8 mouse cellular contexts compared by ENCODE assay signal in the genomic region with DNA sequence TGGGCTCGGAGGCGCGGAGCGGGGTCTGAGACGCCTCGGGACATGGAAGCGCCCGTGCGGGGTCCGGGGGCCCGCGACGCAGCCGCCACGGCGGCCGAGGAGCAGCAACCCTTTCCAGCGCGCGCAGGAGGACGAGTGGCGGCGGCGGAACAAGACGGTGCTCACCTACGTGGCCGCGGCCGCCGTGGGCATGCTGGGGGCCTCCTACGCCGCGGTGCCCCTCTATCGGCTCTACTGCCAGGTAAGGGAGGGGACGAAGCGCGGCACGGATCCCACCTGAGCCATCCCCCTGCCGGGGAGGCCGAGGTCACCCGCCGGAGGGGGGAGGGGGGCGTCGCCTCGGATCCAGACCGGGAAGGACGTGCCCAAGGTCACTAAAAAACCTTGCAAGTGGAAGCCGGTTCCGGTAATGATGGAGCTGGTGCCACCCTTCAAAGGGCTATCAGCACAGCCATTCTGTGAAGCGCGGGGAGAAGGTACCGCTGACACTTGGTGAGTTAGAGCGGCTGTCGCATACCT. TPM values are rescaled to one million over a fixed set of nuclear protein-coding genes. Genes with fewer than 3 reads are reported as not detected.
DNase-seq lines count a peak whose midpoint lies in the region; ATAC-seq and TF ChIP-seq lines count a peak whose summit lies in the region.

No protein-coding gene starts in this region.

- H3K4me1 ChIP-seq in forebrain, embryonic 15.5 days = peaks cover 26% of the 10 kb centered on the region
- no peaks in the 10 kb centered on the region; the same call in 1 of the 2 replicates for H3K4me1 ChIP-seq in intestine, postnatal 0 days (replicated peaks; ENCODE audit: control insufficient read depth, insufficient read depth, low read length)
- H3K4me1 ChIP-seq in liver, postnatal 0 days (ENCODE audit: insufficient read depth) = peaks cover 14% of the 10 kb centered on the region

- H3K27ac ChIP-seq in forebrain, embryonic 15.5 days (replicated peaks) = peak overlapping the region; percentile 92
- H3K27ac ChIP-seq in intestine, postnatal 0 days (ENCODE audit: low read depth, low read length) = peak overlapping the region; percentile 86
- peak overlapping the region; percentile 94 for H3K27ac ChIP-seq in liver, postnatal 0 days (ENCODE audit: low read depth)

- no peak for TF ChIP-seq CTCF in brain, embryonic 14.5 days (IDR thresholded peaks at IDR 0.05; ENCODE audit: borderline replicate concordance, extremely low read depth, insufficient read depth, insufficient read length)
- no peak for TF ChIP-seq CTCF in intestine, postnatal 0 days (IDR thresholded peaks at IDR 0.05; ENCODE audit: low read depth)
- TF ChIP-seq CTCF in liver, postnatal 0 days (IDR thresholded peaks at IDR 0.05; ENCODE audit: low read depth) = no peak

- H3K4me3 ChIP-seq in forebrain, embryonic 15.5 days = peak overlapping the region; percentile 89
- peak overlapping the region; percentile 88 for H3K4me3 ChIP-seq in intestine, postnatal 0 days (ENCODE audit: low read depth, low read length)
- peak overlapping the region; percentile 100 for H3K4me3 ChIP-seq in liver, postnatal 0 days (ENCODE audit: low read depth, low read length)

- peaks cover 14% of the 10 kb centered on the region for H3K36me3 ChIP-seq in forebrain, embryonic 15.5 days
- H3K36me3 ChIP-seq in intestine, postnatal 0 days (ENCODE audit: control insufficient read depth, insufficient read depth) = peaks cover 11% of the 10 kb centered on the region
- no peaks in the 10 kb centered on the region; the same call in 1 of the 2 replicates for H3K36me3 ChIP-seq in liver, postnatal 0 days (replicated peaks; ENCODE audit: insufficient read depth, low read length)

- no peaks in the 10 kb centered on the region for H3K9me3 ChIP-seq in forebrain, embryonic 15.5 days
- no peaks in the 10 kb centered on the region for H3K9me3 ChIP-seq in intestine, postnatal 0 days (ENCODE audit: control insufficient read depth)
- H3K9me3 ChIP-seq in liver, postnatal 0 days (ENCODE audit: low read length) = no peaks in the 10 kb centered on the region

- peak overlapping the region; percentile 50 for H3K4me2 ChIP-seq in forebrain, embryonic 15.5 days (replicated peaks)
- H3K4me2 ChIP-seq in intestine, postnatal 0 days (replicated peaks; ENCODE audit: low read depth) = peak overlapping the region; percentile 84
- peak overlapping the region; percentile 89 for H3K4me2 ChIP-seq in liver, postnatal 0 days (ENCODE audit: low read depth, low read length)

- WGBS in forebrain, embryonic 15.5 days = under 1% methylated on average over 54 of the region's 54 CpGs
- under 1% methylated on average over 54 of the region's 54 CpGs for WGBS in intestine, postnatal 0 days
- 3% methylated on average over 50 of the region's 54 CpGs for WGBS in liver, postnatal 0 days (ENCODE audit: insufficient replicate concordance)

- no peak for TF ChIP-seq EP300 in liver, postnatal 0 days (IDR thresholded peaks at IDR 0.05; ENCODE audit: low read depth)

- TF ChIP-seq POLR2A in brain, embryonic 14.5 days (IDR thresholded peaks at IDR 0.05; ENCODE audit: borderline replicate concordance, extremely low read depth, insufficient read depth, insufficient read length, poor library complexity, severe bottlenecking) = no peak

- H3K9ac ChIP-seq in forebrain, embryonic 15.5 days (replicated peaks) = peak overlapping the region; percentile 98
- peak overlapping the region; percentile 93 for H3K9ac ChIP-seq in intestine, postnatal 0 days (ENCODE audit: low read depth, low read length)
- H3K9ac ChIP-seq in liver, postnatal 0 days (replicated peaks) = peak overlapping the region; percentile 99

- intact Hi-C loops in gastrocnemius, postnatal 14 days (cut with DNase I; ENCODE audit: low total_unique reads) = no loop called here

- DNase-seq in gastrocnemius, adult 18-20 months (ENCODE audit: low spot score) = peak; percentile 29
- no peak for DNase-seq in gastrocnemius, postnatal 14 days
- peak; percentile 62 for DNase-seq in brain, embryonic 14.5 days (ENCODE audit: low read depth)
- peak; percentile 73 for DNase-seq in liver, postnatal 0 days
- DNase-seq in retina, postnatal 7 days (ENCODE audit: low read depth, low spot score) = peak; percentile 11

- H3K27me3 ChIP-seq in forebrain, embryonic 15.5 days = no peaks in the 10 kb centered on the region
- H3K27me3 ChIP-seq in intestine, postnatal 0 days (replicated peaks; ENCODE audit: control insufficient read depth, insufficient read depth, low read length) = no peaks in the 10 kb centered on the region
- H3K27me3 ChIP-seq in liver, postnatal 0 days (ENCODE audit: insufficient read depth, low read length) = no peaks in the 10 kb centered on the region

- peak; percentile 19 for ATAC-seq in CD4-positive, CD25-positive, alpha-beta regulatory T cell, adult 4 months
- ATAC-seq in forebrain, embryonic 15.5 days (replicated peaks) = peak; percentile 32
- ATAC-seq in intestine, postnatal 0 days = peak; percentile 53
- ATAC-seq in liver, postnatal 0 days = peak; percentile 64

RNA-seq across cellular contexts. Expression of gene Cox11, which starts 0.4 kb away (rescaled TPM):
- total RNA-seq in gastrocnemius, adult 18-20 months (2021) = 10 to 100 TPM; 22.1 to 23.6 TPM
- total RNA-seq in gastrocnemius, postnatal 14 days (2021) = 10 to 100 TPM; 21.9 to 26.3 TPM
- polyA plus RNA-seq in CD4-positive, CD25-positive, alpha-beta regulatory T cell, adult 4 months (2017; shearing (Covaris generic)) = 10 to 100 TPM; 23.5 to 30.2 TPM
- polyA plus RNA-seq in brain, embryonic 14.5 days (2012; rRNA removed) = 30.7 and 32.7 TPM in 2 replicates
- polyA plus RNA-seq in forebrain, embryonic 15.5 days (2015; fragmentation: Nextera tagmentation; extraction: Ambion mirVana) = 38.0 and 39.9 TPM in 2 replicates
- 26.8 and 28.2 TPM in 2 replicates for polyA plus RNA-seq in intestine, postnatal 0 days (2015; fragmentation: Nextera tagmentation; extraction: Ambion mirVana)
- polyA plus RNA-seq in liver, postnatal 0 days (2015; fragmentation: Nextera tagmentation; extraction: Ambion mirVana) = 16.3 and 22.5 TPM in 2 replicates

RNA-seq across cellular contexts. Expression of gene Stxbp4, which starts 0.5 kb away (rescaled TPM):
- total RNA-seq in gastrocnemius, adult 18-20 months (2021) = 10 to 100 TPM; 12.8 to 14.5 TPM
- total RNA-seq in gastrocnemius, postnatal 14 days (2021) = 10 to 100 TPM; 13.2 to 23.0 TPM
- polyA plus RNA-seq in CD4-positive, CD25-positive, alpha-beta regulatory T cell, adult 4 months (2017; shearing (Covaris generic)) = 1 to 10 TPM; 4.5 to 5.3 TPM
- polyA plus RNA-seq in brain, embryonic 14.5 days (2012; rRNA removed) = 8.4 and 12.3 TPM in 2 replicates
- polyA plus RNA-seq in forebrain, embryonic 15.5 days (2015; fragmentation: Nextera tagmentation; extraction: Ambion mirVana) = 20.8 and 20.9 TPM in 2 replicates
- polyA plus RNA-seq in intestine, postnatal 0 days (2015; fragmentation: Nextera tagmentation; extraction: Ambion mirVana) = 2.0 and 2.1 TPM in 2 replicates
- polyA plus RNA-seq in liver, postnatal 0 days (2015; fragmentation: Nextera tagmentation; extraction: Ambion mirVana) = 1.3 and 1.9 TPM in 2 replicates

RNA-seq across cellular contexts. Expression of gene Tom1l1, which starts 49.8 kb away (rescaled TPM):
- total RNA-seq in gastrocnemius, adult 18-20 months (2021) = 10 to 100 TPM; 13.5 to 16.1 TPM
- 10 to 100 TPM; 12.7 to 13.6 TPM for total RNA-seq in gastrocnemius, postnatal 14 days (2021)
- 1 to 10 TPM; 1.7 to 2.1 TPM for polyA plus RNA-seq in CD4-positive, CD25-positive, alpha-beta regulatory T cell, adult 4 months (2017; shearing (Covaris generic))
- polyA plus RNA-seq in brain, embryonic 14.5 days (2012; rRNA removed) = 6.1 and 14.0 TPM in 2 replicates
- polyA plus RNA-seq in forebrain, embryonic 15.5 days (2015; fragmentation: Nextera tagmentation; extraction: Ambion mirVana) = 11.6 and 12.7 TPM in 2 replicates
- 61.2 and 64.5 TPM in 2 replicates for polyA plus RNA-seq in intestine, postnatal 0 days (2015; fragmentation: Nextera tagmentation; extraction: Ambion mirVana)
- 24.0 and 24.6 TPM in 2 replicates for polyA plus RNA-seq in liver, postnatal 0 days (2015; fragmentation: Nextera tagmentation; extraction: Ambion mirVana)
